Mouse (Mus musculus) heart, postnatal 0 days (tissue): ENCODE measurements around the gene Mmp28.

Experiments
- CTCF ChIP-seq: IDR thresholded peaks from 2 replicates; pipeline ENCODE4 v1.5.1; 2016; ENCODE audit warnings: antibody characterized with exemption, control low read depth, low read depth
- EP300 ChIP-seq: IDR thresholded peaks from 2 replicates; pipeline ENCODE4 v1.6.1; 2016; ENCODE audit warnings: antibody characterized with exemption, low read depth

DNA sequence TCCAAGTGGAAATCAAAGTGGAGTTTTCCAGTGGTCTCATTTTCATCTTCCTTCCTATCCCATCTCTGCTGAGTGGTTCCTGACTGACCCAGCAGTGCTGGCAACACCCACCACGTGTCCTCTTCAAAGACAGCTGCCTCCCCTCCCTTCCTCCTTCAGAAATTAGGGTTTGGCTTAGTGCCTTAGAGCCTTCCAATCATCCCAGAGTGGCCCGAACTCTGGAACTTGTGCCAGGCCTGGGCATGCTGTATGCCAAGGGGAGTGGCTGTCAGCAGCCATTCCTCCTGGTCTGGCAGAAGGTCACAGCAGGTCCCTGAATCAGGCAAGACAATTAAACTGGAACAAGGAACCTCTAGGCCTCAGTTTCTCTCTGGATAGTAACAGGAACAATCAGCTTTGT, 3.1 kb upstream of the Mmp28 start:
- no peak for TF ChIP-seq CTCF
- no peak for TF ChIP-seq EP300
